Mouse (Mus musculus): Measurements from ENCODE around the gene Riok1.

The Riok1 gene

GRCm38 (mm10) chr13:38064854-38065663, 28.3 kb downstream of the Riok1 start:
- DNase-seq (ENCODE audit: low spot score), result peak; percentile 35

- DNase-seq (ENCODE audit: low spot score), result peak; percentile 15
Measured at GRCm38 (mm10) chr13:38070945-38071344, 34.1 kb downstream of the Riok1 start.

GRCm38 (mm10) chr13:38073374-38074307, 36.8 kb downstream of the Riok1 start:
- DNase-seq (ENCODE audit: low spot score), result no peak

GRCm38 (mm10) chr13:38074404-38074803, 37.6 kb downstream of the Riok1 start:
- DNase-seq (ENCODE audit: low spot score), result no peak

GRCm38 (mm10) chr13:38077113-38077512, 40.3 kb downstream of the Riok1 start:
- DNase-seq (ENCODE audit: low spot score), result no peak

GRCm38 (mm10) chr13:38078836-38079235, 42.0 kb downstream of the Riok1 start:
- no peak for DNase-seq (ENCODE audit: low spot score)

GRCm38 (mm10) chr13:38079366-38079765, 42.6 kb downstream of the Riok1 start:
- no peak for DNase-seq (ENCODE audit: low spot score)

GRCm38 (mm10) chr13:38080014-38080413, 43.2 kb downstream of the Riok1 start:
- DNase-seq (ENCODE audit: low spot score), result no peak

GRCm38 (mm10) chr13:38080725-38081124, 43.9 kb downstream of the Riok1 start:
- DNase-seq (ENCODE audit: low spot score), result peak; percentile 83

- DNase-seq (ENCODE audit: low spot score), result no peak
Measured at GRCm38 (mm10) chr13:38081161-38081560, 44.4 kb downstream of the Riok1 start.

- no peak for DNase-seq (ENCODE audit: low spot score)
Measured at GRCm38 (mm10) chr13:38086711-38087110, 49.9 kb downstream of the Riok1 start.

- DNase-seq (ENCODE audit: low spot score), result no peak
Measured at GRCm38 (mm10) chr13:38088008-38088407, 51.2 kb downstream of the Riok1 start.

- DNase-seq (ENCODE audit: low spot score), result no peak
Measured at GRCm38 (mm10) chr13:38089449-38089848, 52.7 kb downstream of the Riok1 start.

GRCm38 (mm10) chr13:38089871-38090270, 53.1 kb downstream of the Riok1 start:
- DNase-seq (ENCODE audit: low spot score), result no peak

GRCm38 (mm10) chr13:38096207-38096606, 59.4 kb downstream of the Riok1 start:
- DNase-seq (ENCODE audit: low spot score), result no peak

GRCm38 (mm10) chr13:38103406-38103805, 66.6 kb downstream of the Riok1 start:
- DNase-seq (ENCODE audit: low spot score), result no peak

- no peak for DNase-seq (ENCODE audit: low spot score)
Measured at GRCm38 (mm10) chr13:38104501-38104900, 67.7 kb downstream of the Riok1 start.

GRCm38 (mm10) chr13:38109081-38109480, 72.3 kb downstream of the Riok1 start:
- DNase-seq (ENCODE audit: low spot score), result no peak

Measured in urinary bladder, postnatal 14 days (tissue).